ENCODE assay signal across 8 mouse cellular contexts in genomic region chr6:149409341-149409740, GRCm38 (mm10). TPM values are rescaled to one million over a fixed set of nuclear protein-coding genes. Genes with fewer than 3 reads are reported as not detected.
DNase-seq lines count a peak whose midpoint lies in the region; ATAC-seq and TF ChIP-seq lines count a peak whose summit lies in the region.

No protein-coding gene starts in this region.

- peak overlapping the region; percentile 42; the same call in 1 of the 2 replicates for H3K27ac ChIP-seq in heart, adult 2 months
- H3K27ac ChIP-seq in layer of hippocampus, adult 2 months = peak overlapping the region; percentile 98

- TF ChIP-seq POLR2A in heart, adult 2 months (IDR thresholded peaks at IDR 0.05; ENCODE audit: insufficient read depth, low read depth, low read length) = no peak

- H3K4me1 ChIP-seq in heart, adult 2 months (ENCODE audit: control insufficient read depth, insufficient read depth, low read length) = no peaks in the 10 kb centered on the region; the same call in 1 of the 2 replicates
- H3K4me1 ChIP-seq in E14TG2a.4 (replicated peaks; ENCODE audit: low read depth, low read length) = peaks cover 15% of the 10 kb centered on the region

- intact Hi-C loops in heart, adult 2 months (cut with DNase I) = no loop called here
- intact Hi-C loops in heart, postnatal 25 days (cut with DNase I) = no loop called here

- WGBS in heart, adult 2 months = 3% methylated on average over 11 of the region's 11 CpGs

- TF ChIP-seq EP300 in heart, adult 2 months (IDR thresholded peaks at IDR 0.05; ENCODE audit: insufficient read depth, low read depth, low read length) = no peak

- no peaks in the 10 kb centered on the region for H3K9me3 ChIP-seq in E14TG2a.4 (ENCODE audit: low read length)

- no peaks in the 10 kb centered on the region for H3K79me2 ChIP-seq in heart, adult 2 months (replicated peaks; ENCODE audit: control insufficient read depth, insufficient read depth, low read length)

- peak overlapping the region; percentile 75 for H3K4me3 ChIP-seq in heart, adult 2 months
- H3K4me3 ChIP-seq in E14TG2a.4 (replicated peaks; ENCODE audit: low read length) = peak overlapping the region; percentile 87
- peak overlapping the region; percentile 93 for H3K4me3 ChIP-seq in layer of hippocampus, adult 2 months

- peak; percentile 35 for ATAC-seq in megakaryocyte progenitor cell, adult 5-6 weeks (replicated peaks; ENCODE audit: poor library complexity)

- TF ChIP-seq CTCF in heart, adult 2 months (IDR thresholded peaks at IDR 0.05) = no peak
- no peak for TF ChIP-seq CTCF in E14TG2a.4 (conservative IDR thresholded peaks at IDR 0.05; ENCODE audit: low read length)
- TF ChIP-seq CTCF in layer of hippocampus, adult 2 months (conservative IDR thresholded peaks at IDR 0.05) = no peak

- H3K27me3 ChIP-seq in heart, adult 2 months (ENCODE audit: control insufficient read depth, insufficient read depth, low read length) = no peaks in the 10 kb centered on the region
- H3K27me3 ChIP-seq in E14TG2a.4 (ENCODE audit: insufficient read depth, low read length) = peaks cover 6% of the 10 kb centered on the region

- peak in 1 of 2 experiments; percentile 23 for DNase-seq in heart, adult 2 months
- DNase-seq in heart, postnatal 25 days (ENCODE audit: low spot score) = no peak
- peak; percentile 59 to 65 for DNase-seq in cerebellum, postnatal 14 days
- DNase-seq in frontal cortex, postnatal 36 days (ENCODE audit: low spot score in 2 of 2) = peak; percentile 40 to 45
- DNase-seq in layer of hippocampus, adult 2 months (ENCODE audit: low spot score in 2 of 2) = peak in 1 of 2 experiments; percentile 25
- no peak for DNase-seq in ovary, postnatal 36 days (ENCODE audit: low spot score)

- H3K36me3 ChIP-seq in heart, adult 2 months (ENCODE audit: control insufficient read depth, insufficient read depth, low read length) = no peaks in the 10 kb centered on the region
- no peaks in the 10 kb centered on the region for H3K36me3 ChIP-seq in E14TG2a.4 (ENCODE audit: insufficient read depth, low read length)

- peak overlapping the region; percentile 58; the same call in 1 of the 2 replicates for H3K9ac ChIP-seq in heart, adult 2 months (ENCODE audit: low read depth, low read length)

RNA-seq across cellular contexts. Expression of gene Bicd1, which starts 0.7 kb away (rescaled TPM):
- 1 to 10 TPM; 2.9 to 4.5 TPM for total RNA-seq in heart, adult 2 months (2021)
- polyA plus RNA-seq in heart, adult 2 months (2012; rRNA removed) = 1.6 and 3.2 TPM in 2 replicates
- 1 to 10 TPM; 5.0 to 5.2 TPM for total RNA-seq in heart, postnatal 25 days (2021)
- total RNA-seq in layer of hippocampus, adult 2 months (2021) = 10 to 100 TPM; 52.3 to 52.7 TPM
- total RNA-seq in megakaryocyte progenitor cell, adult 5-6 weeks (2015) = 3.5 and 6.8 TPM in 2 replicates
- 8.1 and 9.7 TPM in 2 replicates for total RNA-seq in megakaryocyte progenitor cell, adult 5-6 weeks (2017)

Comparison
In these comparisons a context has a peak if more than half of its experiments do, and no peak if none do; other contexts are left out.
1. DNase-seq: peak in cerebellum, postnatal 14 days (2 of 2) and frontal cortex, postnatal 36 days (2 of 2); none in heart, postnatal 25 days (single experiment) and ovary, postnatal 36 days (single experiment).
2. RNA of gene Bicd1, which starts 0.7 kb away (total RNA-seq): 52.3 to 52.7 TPM in layer of hippocampus, adult 2 months; 3.5 to 9.7 TPM in megakaryocyte progenitor cell, adult 5-6 weeks, 5.0 to 5.2 TPM in heart, postnatal 25 days and 2.9 to 4.5 TPM in heart, adult 2 months; every median in the first group is over 4 times any median in the second.
3. Peak in every context shown above with its lines, with median percentiles within 50 percentile points of each other: H3K4me3 ChIP-seq.